Mouse (Mus musculus) ES-E14 (cell line): ENCODE measurements around the gene Mrps34.

Source experiments
- CHD2 ChIP-seq: IDR thresholded peaks from 2 replicates; pipeline ENCODE4 v1.6.1; 2014; ENCODE audit warnings: mild to moderate bottlenecking, low read depth, low read length, inconsistent platforms
- HCFC1 ChIP-seq: IDR thresholded peaks from 2 replicates; pipeline ENCODE4 v1.6.1; 2012; ENCODE audit warnings: low read length, inconsistent platforms, borderline replicate concordance; ENCODE audit not compliant: insufficient read depth
- MAFK ChIP-seq: IDR thresholded peaks from 2 replicates; pipeline ENCODE4 v1.6.1; 2014; ENCODE audit warnings: mild to moderate bottlenecking, low read depth, low read length, inconsistent platforms; ENCODE audit not compliant: insufficient read depth
- ZC3H11A ChIP-seq: IDR thresholded peaks from 2 replicates; pipeline ENCODE4 v1.6.1; 2012; ENCODE audit warnings: low read depth, mild to moderate bottlenecking, inconsistent platforms, low read length, borderline replicate concordance
- ZNF384 ChIP-seq: IDR thresholded peaks from 2 replicates; pipeline ENCODE4 v1.6.1; 2012; ENCODE audit warnings: low read depth, low read length, inconsistent platforms

GRCm38 (mm10) chr17:24902124-24902523 lies 7.2 kb downstream of the Mrps34 start:
- TF ChIP-seq ZC3H11A (no peak), MAFK (no peak), HCFC1 (no peak), CHD2 (no peak), ZNF384 (no peak)
